Mouse (Mus musculus): ENCODE measurements around the gene C1qtnf3.

- TF ChIP-seq POLR2A (IDR thresholded peaks at IDR 0.05; ENCODE audit: control insufficient read depth, extremely low read depth, insufficient read depth, low read length, poor library complexity) (no peak), CTCF (IDR thresholded peaks at IDR 0.05; ENCODE audit: borderline replicate concordance, control insufficient read depth, extremely low read depth, insufficient read depth, low read length, poor library complexity) (no peak)
These were observed 2.4 kb downstream of the C1qtnf3 start for GRCm38 (mm10) chr15:10954381-10955016.
